Mouse (Mus musculus) C2C12 (cell line): Measurements from ENCODE around the gene Sh2b1.

Source experiments
- CEBPB ChIP-seq: IDR thresholded peaks from one replicate; pipeline ENCODE4 v1.6.1; 2011; ENCODE audit warnings: low read depth, mild to moderate bottlenecking, control low read depth, moderate library complexity
- CTCF ChIP-seq: IDR thresholded peaks from one replicate; pipeline ENCODE4 v1.5.1; 2011; ENCODE audit not compliant: control insufficient read depth, insufficient read depth, insufficient read length
- FOSL1 ChIP-seq: IDR thresholded peaks from one replicate; pipeline ENCODE4 v1.8.0; 2011; ENCODE audit warnings: mild to moderate bottlenecking, low read length; ENCODE audit not compliant: poor library complexity, insufficient read depth, severe bottlenecking
- MAX ChIP-seq: IDR thresholded peaks from one replicate; pipeline ENCODE4 v1.6.1; 2011; ENCODE audit warnings: mild to moderate bottlenecking, control low read depth
- MYOD1 ChIP-seq: IDR thresholded peaks from one replicate; pipeline ENCODE4 v1.6.1; 2011; ENCODE audit warnings: low read depth; ENCODE audit not compliant: control insufficient read depth, insufficient read length
- MYOG ChIP-seq: IDR thresholded peaks from one replicate; pipeline ENCODE4 v1.6.1; 2011; ENCODE audit not compliant: control insufficient read depth, insufficient read length; ENCODE audit errors: extremely low read depth

GRCm38 (mm10) chr7:126474993-126475581 lies at the start of gene Sh2b1:
- TF ChIP-seq CTCF (peak; percentile 54), CEBPB (no peak), MAX (no peak), MYOG (no peak), MYOD1 (no peak), FOSL1 (no peak)
